In genomic region chr15:82784581-82784980, GRCm38 (mm10) we compare ENCODE assay signal across 25 mouse cellular contexts. TPM values are rescaled to one million over a fixed set of nuclear protein-coding genes. Genes with fewer than 3 reads are reported as not detected.
"Had no signal": no experiment of that assay in that cellular context is flagged by ENCODE, and none has a peak within 500 bp of the region (broad histone marks: within the 10 kb centered on the region; RNA-seq: fewer than 3 reads in every experiment).

No protein-coding gene starts in this region.

- H3K4me3 ChIP-seq: neural tube, embryonic 13.5 days; neural tube, embryonic 15.5 days; stomach, embryonic 15.5 days had no signal

- DNase-seq: retina, postnatal 1 day; right cerebral cortex, adult 18-20 months; right cerebral cortex, postnatal 14 days; right cerebral cortex, postnatal 25 days; right cerebral cortex, postnatal 4 days; spleen, adult 18-20 months; thymus, adult 18-20 months; thymus, adult 2 months; thymus, postnatal 14 days; thymus, postnatal 25 days; thymus, postnatal 36 days; thymus, postnatal 4 days had no signal

- H3K36me3 ChIP-seq: neural tube, embryonic 13.5 days; neural tube, embryonic 15.5 days; stomach, embryonic 15.5 days had no signal

- H3K4me1 ChIP-seq: neural tube, embryonic 13.5 days; neural tube, embryonic 15.5 days; stomach, embryonic 15.5 days had no signal

- H3K27ac ChIP-seq: neural tube, embryonic 13.5 days; neural tube, embryonic 15.5 days; stomach, embryonic 15.5 days; stomach, postnatal 0 days had no signal

- H3K4me2 ChIP-seq: neural tube, embryonic 13.5 days; neural tube, embryonic 15.5 days; stomach, embryonic 15.5 days had no signal

- H3K9me3 ChIP-seq: neural tube, embryonic 13.5 days; neural tube, embryonic 15.5 days; stomach, embryonic 15.5 days had no signal

- H3K9ac ChIP-seq: neural tube, embryonic 13.5 days; neural tube, embryonic 15.5 days; stomach, embryonic 15.5 days had no signal

- H3K27me3 ChIP-seq: neural tube, embryonic 13.5 days; neural tube, embryonic 15.5 days; stomach, embryonic 15.5 days had no signal

RNA-seq across cellular contexts. Expression of gene Cyp2d26, which starts 9.5 kb away (rescaled TPM):
- total RNA-seq: neutrophil, adult 5-6 weeks had no signal
- polyA plus RNA-seq: neural tube, embryonic 14.5 days; neural tube, embryonic 15.5 days had no signal

RNA-seq across cellular contexts. Expression of gene Cyp2d40, which starts 20.6 kb away (rescaled TPM):
- total RNA-seq: neutrophil, adult 5-6 weeks had no signal
- polyA plus RNA-seq: neural tube, embryonic 13.5 days; neural tube, embryonic 14.5 days; neural tube, embryonic 15.5 days; small intestine, adult 2 months; spleen, adult 2 months; stomach, embryonic 14.5 days; stomach, embryonic 15.5 days; stomach, embryonic 16.5 days; stomach, postnatal 0 days; testis, adult 2 months; thymus, postnatal 0 days; urinary bladder, adult 2 months had no signal
